Mouse (Mus musculus): ENCODE data around the gene 1700016D06Rik.

- TF ChIP-seq GATA1 (IDR thresholded peaks at IDR 0.05; ENCODE audit: low read length) (no peak), TAL1 (IDR thresholded peaks at IDR 0.05; ENCODE audit: low read length) (no peak)
Observed at GRCm38 (mm10) chr8:11640606-11641005, 60.3 kb downstream of the 1700016D06Rik start.
